Mouse (Mus musculus) heart, embryonic 13.5 days (tissue): ENCODE measurements around the gene Olfr1056. TPM values are rescaled to one million over a fixed set of nuclear protein-coding genes. Genes with fewer than 3 reads are reported as not detected.
"Not testable (repeated sequence)": the region's sequence is repeated elsewhere in the genome, so short reads cannot be mapped to it uniquely, and the experiment has no call there.

Experiments used
- ATAC-seq: fragments of 200-750 bp; cut with Nextera tagmentation; 2 replicates; pipeline ENCODE4 v1.8.0; 2017; ENCODE audit warnings: moderate TSS enrichment; ENCODE audit not compliant: insufficient number of reproducible peaks, low FRiP score, low TSS enrichment; ENCODE audit errors: extremely low read depth
- H3K27ac ChIP-seq: fragments of 300-500 bp; sonication (generic); replicated peaks from 2 replicates; pipeline ENCODE4 v1.5.1; 2015; ENCODE audit warnings: moderate library complexity, mild to moderate bottlenecking, inconsistent platforms
- H3K27me3 ChIP-seq: fragments of 300-500 bp; sonication (generic); replicated peaks from 2 replicates; pipeline ENCODE4 v1.6.1; 2015; ENCODE audit warnings: mild to moderate bottlenecking, inconsistent platforms
- H3K36me3 ChIP-seq: fragments of 300-500 bp; sonication (generic); 2 replicates; pipeline ENCODE4 v1.6.1; 2015; ENCODE audit warnings: mild to moderate bottlenecking, inconsistent platforms
- H3K4me1 ChIP-seq: fragments of 300-500 bp; sonication (generic); 2 replicates; pipeline ENCODE4 v1.6.1; 2015; ENCODE audit warnings: inconsistent platforms
- H3K4me2 ChIP-seq: fragments of 300-500 bp; sonication (generic); 2 replicates; pipeline ENCODE4 v1.6.1; 2015; ENCODE audit warnings: inconsistent platforms, mild to moderate bottlenecking, moderate library complexity
- H3K4me3 ChIP-seq: fragments of 300-500 bp; sonication (generic); 2 replicates; pipeline ENCODE4 v1.5.1; 2015; ENCODE audit warnings: moderate library complexity, mild to moderate bottlenecking, inconsistent platforms
- H3K9ac ChIP-seq: fragments of 300-500 bp; sonication (generic); 2 replicates; pipeline ENCODE4 v1.6.1; 2015; ENCODE audit warnings: inconsistent platforms, mild to moderate bottlenecking, moderate library complexity
- H3K9me3 ChIP-seq: fragments of 300-500 bp; sonication (generic); 2 replicates; pipeline ENCODE4 v1.6.1; 2016; ENCODE audit warnings: inconsistent platforms
- WGBS: fragments of 180-500 bp; shearing (Covaris S2); methylation state at CpG from one replicate; pipeline ENCODE4 v1.1.7; 2015; ENCODE audit warnings: mixed read lengths; 5-methylcytosine and 5-hydroxymethylcytosine counted together
- polyA plus RNA-seq: library from polyadenylated mRNA; unstranded; fragments of >200 nt; fragmentation: Nextera tagmentation; extraction: Ambion mirVana; gene quantifications from 2 replicates; pipeline ENCODE4 v1.2.1, GENCODE M21; 2015

The Olfr1056 gene
- polyA plus RNA-seq = not detected in 2 replicates

DNA sequence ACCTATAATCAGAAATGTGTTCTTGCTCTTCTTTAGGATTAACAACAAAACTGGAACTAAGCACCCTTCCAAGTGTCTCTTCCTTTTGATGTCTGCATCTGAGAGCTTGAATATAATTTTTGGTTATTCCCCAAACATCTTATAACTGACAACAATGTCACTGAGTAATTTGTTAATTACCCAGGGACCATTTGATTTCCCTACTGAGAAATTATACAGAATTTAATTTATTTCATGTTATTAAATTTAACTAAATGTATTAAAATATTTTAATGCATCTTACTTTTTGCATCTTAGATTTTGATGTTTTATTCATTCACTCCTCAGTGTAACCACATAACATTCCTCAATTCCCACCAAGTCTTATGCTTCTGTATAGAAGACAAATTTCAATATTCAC is at the start of gene Olfr1056:
Gene Olfr1056 (minus strand): TSS at position 101 of the 400 bp plus-strand sequence.
- Histone ChIP-seq H3K9me3 (no peaks in the 10 kb centered on the region), H3K4me2 (no peak within 1 kb of the TSS), H3K4me3 (no peak within 1 kb of the TSS), H3K4me1 (no peaks in the 10 kb centered on the region), H3K27me3 (no peaks in the 10 kb centered on the region), H3K36me3 (no peaks in the 10 kb centered on the region), H3K27ac (no peak within 1 kb of the TSS), H3K9ac (no peak within 1 kb of the TSS)
- ATAC-seq = no peak

DNA sequence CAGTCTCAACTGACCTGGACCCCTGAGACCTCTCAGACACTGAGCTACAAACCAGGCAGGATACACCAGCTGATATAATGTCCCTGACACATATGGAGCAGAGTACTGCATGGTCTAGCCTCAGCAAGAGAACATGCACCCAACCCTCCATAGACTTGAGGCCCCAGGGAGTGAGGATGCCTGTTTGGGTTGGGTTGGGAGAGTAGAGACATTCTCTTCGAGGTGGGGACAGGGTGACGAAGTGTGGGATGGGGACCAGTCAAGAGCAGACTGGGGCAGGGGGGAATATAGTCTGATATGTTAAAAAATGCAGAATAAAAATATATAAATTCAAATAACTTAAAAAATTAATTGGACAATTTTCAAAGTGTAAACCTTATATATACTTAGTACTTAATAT is 32.8 kb upstream of the Olfr1056 start:
- no peaks in the 10 kb centered on the region for H3K36me3 ChIP-seq
- H3K4me3 ChIP-seq = no peak overlapping the region
- H3K4me1 ChIP-seq = no peaks in the 10 kb centered on the region
- no peak overlapping the region for H3K27ac ChIP-seq
- ATAC-seq = no peak
- WGBS = 82% methylated on average over 2 of the region's 2 CpGs
- no peaks in the 10 kb centered on the region for H3K27me3 ChIP-seq
- H3K9me3 ChIP-seq = no peaks in the 10 kb centered on the region
- no peak overlapping the region for H3K4me2 ChIP-seq
- no peak overlapping the region for H3K9ac ChIP-seq

DNA sequence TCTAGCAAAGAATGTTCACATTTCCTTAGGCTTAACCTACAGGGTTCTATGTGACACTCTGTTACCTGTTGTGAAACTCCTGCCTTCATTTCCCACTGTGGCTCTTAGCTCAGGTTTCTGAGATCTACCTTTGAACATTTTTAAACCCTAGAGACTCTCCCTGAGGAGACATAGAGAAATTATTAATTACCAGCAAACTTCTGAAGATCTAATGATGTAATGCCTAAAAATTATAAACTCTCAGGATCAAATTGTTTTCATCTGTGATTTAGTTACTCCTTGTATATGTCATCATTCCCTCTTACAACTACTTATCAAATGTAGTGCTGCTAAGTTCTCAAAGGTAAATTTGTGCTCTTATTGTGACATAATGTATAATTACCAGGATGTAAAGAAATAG is 26.2 kb upstream of the Olfr1056 start, which contains the start of gene Olfr1058:
Gene Olfr1058 (minus strand): TSS at position 101 of the 400 bp plus-strand sequence.
- H3K27me3 ChIP-seq = not testable (repeated sequence)

DNA sequence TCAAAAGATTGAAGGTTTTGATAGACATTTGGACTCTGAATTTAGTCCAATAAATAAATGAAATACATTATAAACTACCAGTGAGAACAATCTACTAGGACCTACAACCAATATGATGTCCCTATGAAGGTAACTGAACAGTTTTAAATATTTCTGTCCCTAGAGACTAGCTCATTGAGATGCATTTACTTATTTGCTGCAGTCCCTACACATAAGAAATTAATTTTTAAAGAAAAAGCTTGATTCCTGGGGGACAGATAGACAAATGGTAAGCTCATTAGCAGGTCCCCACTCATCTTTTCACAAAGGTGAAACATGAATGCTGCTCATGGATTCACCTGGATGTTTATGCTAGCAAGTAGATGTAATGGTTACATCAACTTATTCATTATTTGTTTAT is 16.0 kb upstream of the Olfr1056 start, which contains the start of gene Olfr1057:
Gene Olfr1057 (minus strand): TSS at position 101 of the 400 bp plus-strand sequence.
- H3K4me1 ChIP-seq = no peaks in the 10 kb centered on the region
- no peak within 1 kb of the TSS for H3K9ac ChIP-seq
- H3K4me2 ChIP-seq = no peak within 1 kb of the TSS
- H3K27ac ChIP-seq = no peak within 1 kb of the TSS
- no peak for ATAC-seq
- no peaks in the 10 kb centered on the region for H3K36me3 ChIP-seq
- no peaks in the 10 kb centered on the region for H3K27me3 ChIP-seq
- H3K4me3 ChIP-seq = no peak within 1 kb of the TSS
- no peaks in the 10 kb centered on the region for H3K9me3 ChIP-seq

More for the DNA sequence above, 26.2 kb upstream of the Olfr1056 start, which contains the start of gene Olfr1058:
- not testable (repeated sequence) for ATAC-seq, H3K9me3 ChIP-seq, H3K4me3 ChIP-seq, H3K36me3 ChIP-seq, H3K4me1 ChIP-seq, H3K9ac ChIP-seq, H3K4me2 ChIP-seq, H3K27ac ChIP-seq

DNA sequence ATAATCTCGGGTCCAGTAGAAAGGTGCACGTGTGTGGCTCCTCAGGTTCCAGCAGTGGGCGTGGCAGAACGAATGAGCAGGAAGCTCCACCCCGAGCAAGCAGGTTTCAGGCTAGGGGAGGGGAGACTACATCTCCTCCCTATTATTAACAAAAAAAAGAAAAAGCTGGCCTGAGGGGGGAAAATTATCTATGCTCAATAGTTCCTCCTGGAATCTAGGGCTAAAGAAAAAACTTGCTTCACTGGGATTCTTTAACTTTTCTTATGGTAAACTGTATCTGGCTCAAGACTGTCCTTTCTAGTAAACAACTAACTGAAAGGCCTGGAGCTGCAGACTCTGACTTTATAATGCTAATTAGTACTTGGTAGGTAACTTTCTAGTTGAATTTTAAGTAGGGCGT is 4.1 kb upstream of the Olfr1056 start:
- ATAC-seq, H3K4me3 ChIP-seq: not testable (repeated sequence)
- WGBS = 86% methylated on average over 1 of the region's 6 CpGs

DNA sequence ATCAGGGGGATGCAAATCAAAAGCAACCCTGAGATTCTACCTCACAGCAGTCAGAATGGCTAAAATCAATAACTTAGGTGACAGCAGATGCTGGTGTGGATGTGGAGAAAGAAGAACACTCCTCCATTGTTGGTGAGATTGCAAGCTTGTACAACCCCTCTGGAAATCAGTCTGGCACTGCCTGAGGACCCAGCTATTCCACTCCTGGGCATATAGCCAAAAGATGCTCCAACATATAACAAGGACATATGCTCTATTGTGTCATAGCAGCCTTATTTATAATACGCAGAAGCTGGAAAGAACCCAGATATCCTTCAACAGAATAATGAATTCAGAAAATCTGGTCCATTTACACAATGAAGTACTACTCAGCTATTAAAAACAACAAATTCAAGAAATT is 10.5 kb downstream of the Olfr1056 start:
- not testable (repeated sequence) for H3K9ac ChIP-seq, H3K9me3 ChIP-seq, H3K36me3 ChIP-seq, H3K4me3 ChIP-seq, H3K27ac ChIP-seq, H3K4me1 ChIP-seq, H3K4me2 ChIP-seq, H3K27me3 ChIP-seq, ATAC-seq
- 89% methylated on average over 1 of the region's 1 CpGs for WGBS

More for the DNA sequence above, 4.1 kb upstream of the Olfr1056 start:
- H3K4me1 ChIP-seq, H3K4me2 ChIP-seq, H3K36me3 ChIP-seq, H3K9ac ChIP-seq, H3K27me3 ChIP-seq, H3K9me3 ChIP-seq, H3K27ac ChIP-seq: not testable (repeated sequence)

DNA sequence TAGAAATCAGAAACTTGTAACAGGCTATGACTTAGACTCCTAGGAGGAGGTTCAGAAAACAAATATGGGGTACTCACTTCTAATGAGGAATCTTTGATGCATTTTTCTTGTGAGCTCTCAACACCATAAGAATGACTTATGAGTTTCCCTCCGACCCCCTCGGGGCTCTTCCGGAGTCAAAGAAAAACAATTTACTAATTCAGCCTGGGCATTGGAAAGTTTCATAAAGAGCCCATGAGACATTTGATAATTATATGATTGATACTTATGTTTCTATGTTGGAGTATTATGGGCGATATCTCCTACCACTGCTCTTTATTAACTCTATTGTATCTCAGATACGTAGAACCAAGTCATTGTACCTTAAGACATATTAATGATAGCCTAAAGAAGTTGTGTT is 12.1 kb downstream of the Olfr1056 start, which contains the start of gene Olfr1055:
Gene Olfr1055 (minus strand): TSS at position 101 of the 400 bp plus-strand sequence.
- WGBS = 88% methylated on average over 5 of the region's 5 CpGs
- no peaks in the 10 kb centered on the region for H3K4me1 ChIP-seq
- no peak within 1 kb of the TSS for H3K9ac ChIP-seq
- ATAC-seq = no peak
- H3K4me3 ChIP-seq = no peak within 1 kb of the TSS
- H3K4me2 ChIP-seq = no peak within 1 kb of the TSS
- H3K36me3 ChIP-seq = no peaks in the 10 kb centered on the region
- H3K9me3 ChIP-seq = no peaks in the 10 kb centered on the region
- H3K27ac ChIP-seq = no peak within 1 kb of the TSS
- no peaks in the 10 kb centered on the region for H3K27me3 ChIP-seq

DNA sequence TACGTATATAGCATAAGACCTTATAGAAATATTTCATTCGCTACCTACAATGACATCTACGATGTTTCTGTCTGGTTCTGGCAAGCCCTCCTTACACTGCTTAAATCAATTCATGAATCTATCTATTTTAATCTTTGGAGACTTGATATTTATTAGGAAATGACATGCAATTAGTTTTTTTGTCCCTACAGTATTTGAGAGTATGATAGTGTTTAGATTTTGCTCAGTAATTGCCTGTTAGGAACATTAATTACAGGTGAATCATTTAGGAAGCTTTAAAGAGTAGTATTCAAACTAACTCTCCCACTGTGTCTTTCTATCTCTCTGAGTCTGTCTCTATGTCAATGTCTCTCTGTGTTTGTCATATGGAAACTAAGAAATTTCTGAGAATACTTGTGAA is 26.9 kb downstream of the Olfr1056 start, which contains the start of gene Olfr1054:
Gene Olfr1054 (minus strand): TSS at position 101 of the 400 bp plus-strand sequence.
- Histone ChIP-seq H3K9me3 (no peaks in the 10 kb centered on the region), H3K27ac (no peak within 1 kb of the TSS), H3K4me2 (no peak within 1 kb of the TSS), H3K36me3 (no peaks in the 10 kb centered on the region), H3K4me1 (no peaks in the 10 kb centered on the region), H3K27me3 (no peaks in the 10 kb centered on the region), H3K9ac (no peak within 1 kb of the TSS), H3K4me3 (no peak within 1 kb of the TSS)
- 77% methylated on average over 3 of the region's 3 CpGs for WGBS
- no peak for ATAC-seq

DNA sequence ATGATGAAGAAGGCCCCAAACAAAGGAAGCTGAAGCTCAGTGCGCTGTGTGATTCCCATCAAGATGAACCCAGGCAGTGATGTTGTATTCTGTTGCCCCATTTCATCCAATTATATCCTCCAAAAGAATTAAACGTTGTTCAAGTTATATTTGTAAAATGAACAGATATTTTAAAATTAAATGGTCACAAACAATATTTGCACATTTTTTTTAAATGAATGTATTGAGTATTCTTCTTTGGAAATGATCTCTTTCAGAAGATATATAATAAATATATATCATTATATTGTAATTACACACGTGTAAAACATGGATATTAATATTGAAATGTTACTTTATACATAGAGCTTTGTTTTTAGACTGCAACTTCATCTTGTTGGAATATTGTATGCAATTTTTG is 47.1 kb downstream of the Olfr1056 start, which contains the start of gene Olfr1053:
Gene Olfr1053 (minus strand): TSS at position 101 of the 400 bp plus-strand sequence.
- Histone ChIP-seq H3K4me1 (no peaks in the 10 kb centered on the region), H3K9ac (no peak within 1 kb of the TSS), H3K36me3 (no peaks in the 10 kb centered on the region), H3K27me3 (no peaks in the 10 kb centered on the region), H3K9me3 (no peaks in the 10 kb centered on the region), H3K4me3 (no peak within 1 kb of the TSS), H3K4me2 (no peak within 1 kb of the TSS), H3K27ac (no peak within 1 kb of the TSS)
- 51% methylated on average over 3 of the region's 3 CpGs for WGBS
- no peak for ATAC-seq

Other genes with a start within 250 kb of the Olfr1056 start
- not detected in 2 replicates for gene Olfr1039, start 226.5 kb downstream of the Olfr1056 start, polyA plus RNA-seq
- not detected in 2 replicates for gene Olfr1040, start 215.7 kb downstream of the Olfr1056 start, polyA plus RNA-seq
- gene Olfr1042, start 200.6 kb downstream of the Olfr1056 start, polyA plus RNA-seq = not detected in 2 replicates
- not detected in 2 replicates for gene Olfr1043, start 194.9 kb downstream of the Olfr1056 start, polyA plus RNA-seq
- not detected in 2 replicates for gene Olfr1044, start 184.6 kb downstream of the Olfr1056 start, polyA plus RNA-seq
- not detected in 2 replicates for gene Olfr52, start 176.8 kb downstream of the Olfr1056 start, polyA plus RNA-seq
- gene Olfr1045, start 159.5 kb downstream of the Olfr1056 start, polyA plus RNA-seq = not detected in 2 replicates
- not detected in 2 replicates for gene Olfr1046, start 143.2 kb downstream of the Olfr1056 start, polyA plus RNA-seq
- gene Olfr1047, start 131.1 kb downstream of the Olfr1056 start, polyA plus RNA-seq = not detected in 2 replicates
- not detected in 2 replicates for gene Olfr1048, start 122.2 kb downstream of the Olfr1056 start, polyA plus RNA-seq
- gene Olfr1049, start 104.1 kb downstream of the Olfr1056 start, polyA plus RNA-seq = not detected in 2 replicates
- gene Olfr1051, start 83.4 kb downstream of the Olfr1056 start, polyA plus RNA-seq = not detected in 2 replicates
- gene Olfr1052, start 70.0 kb downstream of the Olfr1056 start, polyA plus RNA-seq = not detected in 2 replicates
- gene Olfr1053, start 47.2 kb downstream of the Olfr1056 start, polyA plus RNA-seq = not detected in 2 replicates
- not detected in 2 replicates for gene Olfr1054, start 27.0 kb downstream of the Olfr1056 start, polyA plus RNA-seq
- gene Olfr1055, start 12.2 kb downstream of the Olfr1056 start, polyA plus RNA-seq = not detected in 2 replicates
- gene Olfr1057, start 15.9 kb upstream of the Olfr1056 start, polyA plus RNA-seq = not detected in 2 replicates
- not detected in 2 replicates for gene Olfr1058, start 26.1 kb upstream of the Olfr1056 start, polyA plus RNA-seq
- not detected in 2 replicates for gene Olfr1061, start 51.6 kb upstream of the Olfr1056 start, polyA plus RNA-seq
- not detected in 2 replicates for gene Olfr1062, start 64.3 kb upstream of the Olfr1056 start, polyA plus RNA-seq
- gene Olfr1065, start 88.1 kb upstream of the Olfr1056 start, polyA plus RNA-seq = not detected in 2 replicates
- not detected in 2 replicates for gene Olfr1066, start 93.8 kb upstream of the Olfr1056 start, polyA plus RNA-seq
- gene Olfr228, start 124.9 kb upstream of the Olfr1056 start, polyA plus RNA-seq = not detected in 2 replicates
- gene Olfr1076, start 146.0 kb upstream of the Olfr1056 start, polyA plus RNA-seq = not detected in 2 replicates
- gene Olfr1079, start 180.0 kb upstream of the Olfr1056 start, polyA plus RNA-seq = not detected in 2 replicates
- gene Olfr1080, start 195.8 kb upstream of the Olfr1056 start, polyA plus RNA-seq = not detected in 2 replicates
- not detected in 2 replicates for gene Olfr1082, start 236.5 kb upstream of the Olfr1056 start, polyA plus RNA-seq